Mouse (Mus musculus) midbrain, embryonic 12.5 days (tissue): Measurements from ENCODE around the gene Mctp1. TPM values are rescaled to one million over a fixed set of nuclear protein-coding genes. Genes with fewer than 3 reads are reported as not detected.

Experiments used
- ATAC-seq: fragments of 200-750 bp; cut with Nextera tagmentation; 2 replicates; pipeline ENCODE4 v1.8.0; 2017; ENCODE audit warnings: low read depth, moderate TSS enrichment, moderate library complexity; ENCODE audit not compliant: low FRiP score
- H3K27ac ChIP-seq: fragments of 300-500 bp; sonication (generic); replicated peaks from 2 replicates; pipeline ENCODE4 v1.5.1; 2016; ENCODE audit warnings: mild to moderate bottlenecking
- H3K27me3 ChIP-seq: fragments of 300-500 bp; sonication (generic); 2 replicates; pipeline ENCODE4 v1.6.1; 2016; ENCODE audit warnings: mild to moderate bottlenecking
- H3K36me3 ChIP-seq: fragments of 300-500 bp; sonication (generic); 2 replicates; pipeline ENCODE4 v1.6.1; 2016
- H3K4me1 ChIP-seq: fragments of 300-500 bp; sonication (generic); 2 replicates; pipeline ENCODE4 v1.6.1; 2016
- H3K4me2 ChIP-seq: fragments of 300-500 bp; sonication (generic); replicated peaks from 2 replicates; pipeline ENCODE4 v1.6.1; 2016; ENCODE audit warnings: mild to moderate bottlenecking, moderate library complexity
- H3K4me3 ChIP-seq: fragments of 300-500 bp; sonication (generic); 2 replicates; pipeline ENCODE4 v1.5.1; 2016; ENCODE audit warnings: mild to moderate bottlenecking
- H3K9ac ChIP-seq: fragments of 300-500 bp; sonication (generic); replicated peaks from 2 replicates; pipeline ENCODE4 v1.6.1; 2016; ENCODE audit warnings: mild to moderate bottlenecking, moderate library complexity
- H3K9me3 ChIP-seq: fragments of 300-500 bp; sonication (generic); 2 replicates; pipeline ENCODE4 v1.6.1; 2016; ENCODE audit warnings: mild to moderate bottlenecking
- WGBS: fragments of 180-500 bp; shearing (Covaris S2); methylation state at CpG from one replicate; pipeline ENCODE4 v1.1.7; 2016; 5-methylcytosine and 5-hydroxymethylcytosine counted together
- polyA plus RNA-seq: library from polyadenylated mRNA; unstranded; fragments of >200 nt; fragmentation: Nextera tagmentation; extraction: Ambion mirVana; gene quantifications from 2 replicates; pipeline ENCODE4 v1.2.1, GENCODE M21; 2016

Mctp1 gene
- polyA plus RNA-seq, 1 experiment from 2014 or later, result 4.9 TPM

DNA sequence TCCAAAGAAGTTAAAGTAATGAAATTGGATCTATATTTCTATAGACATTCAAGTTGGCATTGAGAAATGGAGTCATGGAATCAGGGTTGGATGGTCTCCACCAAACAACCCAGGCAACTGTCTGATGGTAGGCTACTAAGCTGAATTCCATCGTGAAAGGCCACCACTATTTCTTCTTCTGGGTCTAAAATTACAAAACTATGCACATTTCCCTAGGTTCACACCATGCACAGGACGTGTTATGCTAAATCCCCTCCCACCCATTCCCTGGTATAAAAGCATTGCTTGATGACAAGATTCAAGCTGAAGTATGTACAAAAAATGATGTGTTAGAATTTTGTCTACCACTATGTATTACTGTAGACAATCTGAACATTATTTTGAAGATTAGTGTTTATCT is 634.5 kb downstream of the Mctp1 start:
- Histone ChIP-seq H3K4me3 (no peak overlapping the region), H3K27ac (no peak overlapping the region), H3K4me1 (no peaks in the 10 kb centered on the region), H3K4me2 (no peak overlapping the region), H3K9me3 (no peaks in the 10 kb centered on the region), H3K27me3 (no peaks in the 10 kb centered on the region), H3K36me3 (no peaks in the 10 kb centered on the region), H3K9ac (no peak overlapping the region)
- no peak for ATAC-seq
- WGBS, result 81% methylated on average over 2 of the region's 2 CpGs

DNA sequence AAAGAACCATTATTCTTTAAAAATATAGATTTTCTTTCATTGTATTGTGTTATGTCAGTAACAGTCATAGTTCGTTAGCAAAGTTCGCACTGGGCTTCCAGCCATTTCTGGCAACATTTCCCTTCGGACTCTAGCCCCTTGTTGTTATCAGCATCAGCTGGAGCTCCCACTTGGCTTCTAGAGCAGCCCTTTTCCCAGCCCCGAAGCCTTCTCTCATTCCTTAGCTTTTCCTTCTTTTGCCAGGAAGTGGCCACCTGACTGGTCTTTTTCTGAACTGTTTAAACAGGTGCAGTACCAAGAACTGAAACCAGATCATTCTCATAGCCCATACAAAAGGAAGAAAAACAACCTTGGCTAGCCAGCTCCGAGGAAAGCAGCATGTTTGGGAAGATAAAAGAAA is 645.3 kb downstream of the Mctp1 start:
- Histone ChIP-seq H3K27me3 (no peaks in the 10 kb centered on the region), H3K4me3 (no peak overlapping the region), H3K9ac (no peak overlapping the region), H3K36me3 (no peaks in the 10 kb centered on the region), H3K9me3 (no peaks in the 10 kb centered on the region), H3K27ac (no peak overlapping the region), H3K4me2 (no peak overlapping the region), H3K4me1 (no peaks in the 10 kb centered on the region)
- no peak for ATAC-seq
- 70% methylated on average over 5 of the region's 5 CpGs for WGBS

DNA sequence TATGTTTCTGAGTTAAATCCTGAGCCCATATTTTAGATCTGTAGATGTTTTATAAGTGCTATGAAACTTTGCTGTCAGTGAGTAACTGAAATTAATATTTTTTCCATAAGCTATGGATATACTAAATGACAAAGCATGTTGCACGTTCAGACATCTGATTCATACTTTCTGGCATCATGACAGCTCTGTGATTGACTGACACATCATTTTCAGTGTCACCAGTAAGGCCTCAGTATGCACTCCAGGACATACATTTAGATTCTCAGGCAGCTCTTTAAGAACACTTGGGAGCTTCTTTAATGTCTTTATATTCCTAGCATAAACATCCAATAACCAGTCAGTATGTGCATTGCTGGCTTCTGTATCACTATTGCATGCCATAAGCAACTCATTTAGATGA is 659.0 kb downstream of the Mctp1 start:
- Histone ChIP-seq H3K9ac (no peak overlapping the region), H3K9me3 (no peaks in the 10 kb centered on the region), H3K4me3 (no peak overlapping the region), H3K36me3 (no peaks in the 10 kb centered on the region), H3K27me3 (no peaks in the 10 kb centered on the region), H3K27ac (no peak overlapping the region), H3K4me2 (no peak overlapping the region), H3K4me1 (0 out of 2 replicates have a peak, but pooled peaks cover 4% of the 10 kb centered on the region)
- no peak for ATAC-seq
- 97% methylated on average over 1 of the region's 1 CpGs for WGBS

DNA sequence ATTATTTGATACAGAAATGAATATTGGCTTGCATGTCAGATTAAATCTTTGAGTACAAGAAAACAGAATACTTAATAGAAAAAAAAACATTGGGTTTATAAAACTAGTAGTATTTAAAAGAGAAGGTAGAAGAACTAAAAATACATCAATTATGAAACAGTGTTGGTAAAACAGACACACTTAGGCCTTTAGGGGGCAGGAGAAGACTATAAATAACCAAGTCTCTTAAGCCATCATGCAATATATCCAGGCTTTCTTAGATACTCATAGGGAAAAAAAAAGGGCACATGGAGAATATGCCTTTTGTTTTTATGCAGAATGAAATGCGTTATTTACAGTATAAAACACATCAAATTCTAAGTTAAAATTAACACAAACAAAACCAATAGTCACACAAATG is 661.0 kb downstream of the Mctp1 start:
- Histone ChIP-seq H3K9ac (no peak overlapping the region), H3K27me3 (no peaks in the 10 kb centered on the region), H3K4me3 (no peak overlapping the region), H3K36me3 (no peaks in the 10 kb centered on the region), H3K4me2 (no peak overlapping the region), H3K27ac (no peak overlapping the region), H3K4me1 (0 out of 2 replicates have a peak, but pooled peaks cover 4% of the 10 kb centered on the region), H3K9me3 (no peaks in the 10 kb centered on the region)
- no peak for ATAC-seq
- 80% methylated on average over 1 of the region's 1 CpGs for WGBS

DNA sequence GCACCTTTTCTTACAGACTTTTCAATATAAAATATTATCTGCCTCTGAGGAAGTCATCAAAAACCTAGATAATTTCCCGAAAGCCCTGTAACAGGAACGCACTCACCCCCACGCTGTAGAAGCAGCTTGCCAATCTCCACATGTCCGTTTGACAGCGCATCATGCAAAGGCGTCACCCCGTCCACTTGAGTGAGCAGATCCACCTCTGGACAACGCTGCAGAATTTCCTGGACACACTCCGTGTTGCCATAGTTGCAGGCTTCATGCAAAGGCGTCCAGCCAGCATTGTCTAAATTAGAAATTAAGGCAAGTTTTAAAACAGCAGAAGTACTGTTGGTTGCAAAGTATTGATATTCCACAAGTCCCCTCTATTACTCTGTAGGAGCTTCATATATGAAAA is 662.1 kb downstream of the Mctp1 start:
- H3K27ac ChIP-seq, result no peak overlapping the region
- H3K4me1 ChIP-seq, result 0 out of 2 replicates have a peak, but pooled peaks cover 4% of the 10 kb centered on the region
- no peak overlapping the region for H3K9ac ChIP-seq
- H3K4me3 ChIP-seq, result no peak overlapping the region
- H3K9me3 ChIP-seq, result no peaks in the 10 kb centered on the region
- H3K4me2 ChIP-seq, result 0 out of 2 replicates have a peak overlapping the region, but pooled peaks have one; percentile 19
- 63% methylated on average over 10 of the region's 10 CpGs for WGBS
- 0 out of 2 replicates have a peak, but pooled peaks have one; percentile 35 for ATAC-seq
- no peaks in the 10 kb centered on the region for H3K27me3 ChIP-seq
- no peaks in the 10 kb centered on the region for H3K36me3 ChIP-seq

DNA sequence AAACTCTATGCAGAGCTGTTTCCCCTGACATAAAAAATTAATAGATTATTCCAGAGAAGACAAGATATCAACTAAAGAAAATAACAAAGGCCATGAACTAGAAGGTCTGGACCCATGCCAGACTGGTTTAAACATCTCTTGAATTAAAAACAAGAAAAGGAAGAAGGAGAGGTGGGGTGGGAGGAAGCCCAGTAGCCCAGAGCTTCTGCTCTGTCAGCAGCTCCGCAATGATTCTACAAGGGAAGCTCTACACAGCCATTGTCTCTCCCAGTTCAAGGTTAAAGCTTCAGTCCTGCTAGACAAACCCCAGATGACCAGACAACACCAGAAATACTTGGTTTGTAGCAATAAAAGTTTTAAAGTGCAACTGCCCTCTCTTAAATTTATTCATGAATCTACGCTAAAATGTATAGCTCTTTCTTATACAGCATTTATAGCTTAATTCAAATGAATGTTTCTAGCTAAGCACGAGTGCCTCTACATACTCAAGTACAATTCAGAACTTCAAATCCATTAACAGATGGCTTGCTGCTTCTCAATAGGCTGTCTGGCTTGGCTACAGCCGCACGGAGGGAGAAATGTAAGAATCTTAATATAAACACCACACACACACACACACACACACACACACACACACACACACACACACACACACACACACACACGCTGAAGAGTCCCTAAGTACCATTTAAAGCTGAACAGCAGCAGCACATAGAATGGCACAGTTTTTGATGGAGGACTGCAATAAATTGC is 663.0 kb downstream of the Mctp1 start:
- ATAC-seq, result peak; percentile 75

DNA sequence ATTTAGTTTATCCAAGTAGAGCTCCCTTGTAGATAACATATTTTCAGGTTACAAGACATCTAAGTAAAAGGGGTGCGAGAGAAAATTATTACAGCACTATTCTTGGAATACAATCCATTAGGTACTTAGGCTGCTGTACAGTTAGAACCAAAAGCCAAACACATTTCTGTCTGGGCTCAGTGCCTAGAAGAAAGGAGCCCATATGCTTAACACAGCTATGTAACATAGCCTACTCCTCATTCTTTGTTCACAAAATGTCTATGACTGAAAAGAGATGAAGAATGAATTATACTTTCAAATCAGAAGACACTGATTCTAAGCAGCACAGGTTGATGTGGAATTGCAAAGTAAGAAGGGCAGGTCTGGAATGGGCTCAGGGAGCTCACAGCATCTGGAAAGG is 664.1 kb downstream of the Mctp1 start:
- ATAC-seq, result no peak
- no peaks in the 10 kb centered on the region for H3K36me3 ChIP-seq
- 94% methylated on average over 1 of the region's 1 CpGs for WGBS

More for the DNA sequence above, 663.0 kb downstream of the Mctp1 start:
- Histone ChIP-seq H3K27ac (peak overlapping the region; percentile 26; the same call in 1 of the 2 replicates), H3K4me3 (no peak overlapping the region), H3K9ac (no peak overlapping the region), H3K9me3 (no peaks in the 10 kb centered on the region), H3K27me3 (no peaks in the 10 kb centered on the region), H3K4me2 (no peak overlapping the region), H3K4me1 (0 out of 2 replicates have a peak, but pooled peaks cover 4% of the 10 kb centered on the region), H3K36me3 (no peaks in the 10 kb centered on the region)
- WGBS, result 65% methylated on average over 6 of the region's 6 CpGs

DNA sequence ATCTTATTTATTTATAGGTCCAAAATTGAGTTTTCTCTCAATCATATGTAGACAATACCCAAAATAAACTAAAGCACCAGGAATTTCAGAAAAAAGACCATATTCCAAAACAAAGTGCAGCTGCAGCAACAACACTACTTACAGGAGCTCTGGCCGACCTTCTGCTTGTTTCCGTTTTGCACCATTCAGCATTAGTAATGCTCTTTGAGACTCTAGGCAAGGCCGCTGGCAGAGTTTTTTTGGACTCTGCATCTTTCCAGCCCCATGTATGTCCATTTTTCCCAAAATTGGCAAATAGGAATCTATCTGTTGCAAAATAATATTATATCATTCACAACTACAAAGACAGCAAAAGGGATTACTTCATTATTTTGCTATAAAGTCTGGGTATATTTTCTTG is 665.4 kb downstream of the Mctp1 start:
- WGBS, result 76% methylated on average over 3 of the region's 3 CpGs
- no peak overlapping the region for H3K4me3 ChIP-seq

More for the DNA sequence above, 664.1 kb downstream of the Mctp1 start:
- Histone ChIP-seq H3K27me3 (no peaks in the 10 kb centered on the region), H3K4me1 (0 out of 2 replicates have a peak, but pooled peaks cover 4% of the 10 kb centered on the region), H3K27ac (no peak overlapping the region), H3K9ac (no peak overlapping the region), H3K4me3 (no peak overlapping the region), H3K4me2 (no peak overlapping the region), H3K9me3 (no peaks in the 10 kb centered on the region)

DNA sequence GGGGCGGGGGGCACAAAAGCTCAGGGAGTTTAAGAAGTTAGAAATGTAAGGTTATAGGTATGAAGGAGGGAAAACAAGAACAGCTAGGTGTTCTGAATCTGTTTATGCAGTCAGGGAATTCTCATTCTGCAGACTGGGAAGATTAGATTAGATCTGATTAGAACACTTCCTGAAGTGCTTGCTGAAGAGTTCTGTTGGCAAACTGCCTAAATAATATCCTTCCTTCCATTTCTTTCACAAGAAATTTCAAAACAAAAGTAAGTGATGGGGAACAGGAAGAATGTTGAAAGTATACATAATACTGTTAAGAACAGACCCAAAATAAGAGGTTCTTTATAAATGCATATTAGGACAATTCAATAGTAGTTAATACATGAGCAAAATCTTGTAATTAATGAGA is 678.9 kb downstream of the Mctp1 start:
- no peak overlapping the region for H3K27ac ChIP-seq
- no peaks in the 10 kb centered on the region for H3K4me1 ChIP-seq
- ATAC-seq, result no peak
- 98% methylated on average over 1 of the region's 1 CpGs for WGBS
- H3K27me3 ChIP-seq, result no peaks in the 10 kb centered on the region
- no peaks in the 10 kb centered on the region for H3K9me3 ChIP-seq
- H3K4me2 ChIP-seq, result no peak overlapping the region
- no peaks in the 10 kb centered on the region for H3K36me3 ChIP-seq
- H3K4me3 ChIP-seq, result no peak overlapping the region
- H3K9ac ChIP-seq, result no peak overlapping the region

More for the DNA sequence above, 665.4 kb downstream of the Mctp1 start:
- Histone ChIP-seq H3K4me1 (0 out of 2 replicates have a peak, but pooled peaks cover 4% of the 10 kb centered on the region), H3K4me2 (no peak overlapping the region), H3K27me3 (no peaks in the 10 kb centered on the region), H3K9me3 (no peaks in the 10 kb centered on the region), H3K36me3 (no peaks in the 10 kb centered on the region), H3K27ac (no peak overlapping the region), H3K9ac (no peak overlapping the region)
- ATAC-seq, result no peak

DNA sequence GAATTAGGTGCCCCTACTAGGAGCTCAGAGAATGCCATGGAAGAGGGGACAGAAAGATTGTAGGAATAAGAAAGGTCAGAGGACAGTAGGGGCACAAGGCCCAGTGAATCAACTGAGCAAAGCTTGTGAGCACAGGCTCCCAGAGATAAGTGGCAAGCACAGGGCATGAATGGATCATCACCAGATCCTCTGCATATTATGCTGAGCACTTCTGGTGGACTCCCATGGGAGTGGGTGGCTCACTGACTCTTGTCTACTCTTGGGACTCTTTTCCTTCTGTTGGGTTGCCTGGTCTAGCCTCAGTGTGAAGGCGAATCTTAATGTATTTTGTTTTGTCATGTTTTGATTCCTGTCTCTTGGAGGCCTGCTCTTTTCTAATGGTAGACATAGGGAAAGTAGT is 684.5 kb downstream of the Mctp1 start:
- H3K9ac ChIP-seq, result no peak overlapping the region
- H3K27me3 ChIP-seq, result no peaks in the 10 kb centered on the region
- H3K36me3 ChIP-seq, result peaks cover 4% of the 10 kb centered on the region; the same call in 1 of the 2 replicates
- H3K4me3 ChIP-seq, result no peak overlapping the region
- no peak overlapping the region for H3K4me2 ChIP-seq
- H3K9me3 ChIP-seq, result no peaks in the 10 kb centered on the region
- no peak overlapping the region for H3K27ac ChIP-seq
- WGBS, result 93% methylated on average over 1 of the region's 1 CpGs
- no peaks in the 10 kb centered on the region for H3K4me1 ChIP-seq
- no peak for ATAC-seq

DNA sequence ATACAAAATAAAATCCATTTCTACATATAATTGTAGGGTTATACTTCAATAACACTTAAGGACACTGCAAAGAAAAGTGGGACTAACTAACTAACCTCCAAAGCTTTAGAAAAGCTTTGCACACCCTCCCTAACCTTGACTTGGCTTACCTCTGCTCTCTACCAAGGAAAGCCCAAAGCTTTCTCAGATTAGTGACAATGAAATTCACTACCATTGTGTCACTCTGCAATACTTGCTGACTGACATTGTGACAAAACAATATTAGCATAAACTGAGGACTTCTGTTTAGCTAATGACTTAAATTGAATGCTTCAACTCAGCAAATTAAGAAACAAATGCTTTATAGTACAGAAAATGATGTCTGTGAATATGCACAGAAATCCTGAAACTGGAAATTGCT is 687.7 kb downstream of the Mctp1 start:
- peaks cover 1% of the 10 kb centered on the region; the same call in 1 of the 2 replicates for H3K9me3 ChIP-seq
- H3K27ac ChIP-seq, result no peak overlapping the region
- peaks cover 15% of the 10 kb centered on the region for H3K36me3 ChIP-seq
- no peak overlapping the region for H3K4me3 ChIP-seq
- H3K27me3 ChIP-seq, result no peaks in the 10 kb centered on the region
- H3K4me1 ChIP-seq, result no peaks in the 10 kb centered on the region
- no peak overlapping the region for H3K4me2 ChIP-seq
- ATAC-seq, result no peak
- no peak overlapping the region for H3K9ac ChIP-seq
